Mouse (Mus musculus): ENCODE measurements around the gene Scd3.

GRCm38 (mm10) chr19:44197053-44197852 is 5.8 kb upstream of the Scd3 start:
- TF ChIP-seq CTCF (IDR thresholded peaks at IDR 0.05; ENCODE audit: control insufficient read depth, insufficient read depth, insufficient read length): no peak
- TF ChIP-seq MYOD1 (IDR thresholded peaks at IDR 0.05; ENCODE audit: control insufficient read depth, insufficient read length, low read depth): no peak
- TF ChIP-seq USF1 (IDR thresholded peaks at IDR 0.05; ENCODE audit: low read depth): no peak
- no peak for TF ChIP-seq MAX (IDR thresholded peaks at IDR 0.05)
- no peak for TF ChIP-seq MYOG (IDR thresholded peaks at IDR 0.05; ENCODE audit: control insufficient read depth, extremely low read depth, insufficient read length)
- TF ChIP-seq FOSL1 (IDR thresholded peaks at IDR 0.05; ENCODE audit: insufficient read depth, low read length, poor library complexity, severe bottlenecking): no peak
- no peak for TF ChIP-seq CEBPB (IDR thresholded peaks at IDR 0.05; ENCODE audit: low read depth)

All from C2C12 (cell line).